Mouse (Mus musculus) forebrain, embryonic 10.5 days (tissue): Measurements from ENCODE around the gene Gorasp2. TPM values are rescaled to one million over a fixed set of nuclear protein-coding genes. Genes with fewer than 3 reads are reported as not detected.

Experiments
- DNase-seq: peaks from one replicate; pipeline ENCODE4 v3.0.0-alpha.2; 2017; ENCODE audit warnings: low spot score; ENCODE audit errors: extremely low spot score
- H3K27ac ChIP-seq: fragments of 300-500 bp; sonication (generic); 2 replicates; pipeline ENCODE4 v1.5.1; 2016; ENCODE audit warnings: mild to moderate bottlenecking
- H3K27me3 ChIP-seq: fragments of 300-500 bp; sonication (generic); 2 replicates; pipeline ENCODE4 v1.6.1; 2016; ENCODE audit warnings: mild to moderate bottlenecking; ENCODE audit not compliant: poor library complexity, severe bottlenecking
- H3K36me3 ChIP-seq: fragments of 300-500 bp; sonication (generic); replicated peaks from 2 replicates; pipeline ENCODE4 v1.6.1; 2016; ENCODE audit warnings: mild to moderate bottlenecking, moderate library complexity
- H3K4me1 ChIP-seq: fragments of 300-500 bp; sonication (generic); 2 replicates; pipeline ENCODE4 v1.6.1; 2016
- H3K4me3 ChIP-seq: fragments of 300-500 bp; sonication (generic); 2 replicates; pipeline ENCODE4 v1.5.1; 2016; ENCODE audit warnings: mild to moderate bottlenecking, moderate library complexity
- H3K9me3 ChIP-seq: fragments of 300-500 bp; sonication (generic); 2 replicates; pipeline ENCODE4 v1.6.1; 2016; ENCODE audit warnings: mild to moderate bottlenecking, moderate library complexity
- WGBS: fragments of 180-500 bp; shearing (Covaris S2); methylation state at CpG from one replicate; pipeline ENCODE4 v1.1.7; 2016; 5-methylcytosine and 5-hydroxymethylcytosine counted together
- polyA plus RNA-seq: library from polyadenylated mRNA; unstranded; fragments of >200 nt; fragmentation: Nextera tagmentation; extraction: Ambion mirVana; gene quantifications from 2 replicates; pipeline ENCODE4 v1.2.1, GENCODE M21; 2016

The Gorasp2 gene
- polyA plus RNA-seq, 1 experiment from 2014 or later, result 156 TPM

DNA sequence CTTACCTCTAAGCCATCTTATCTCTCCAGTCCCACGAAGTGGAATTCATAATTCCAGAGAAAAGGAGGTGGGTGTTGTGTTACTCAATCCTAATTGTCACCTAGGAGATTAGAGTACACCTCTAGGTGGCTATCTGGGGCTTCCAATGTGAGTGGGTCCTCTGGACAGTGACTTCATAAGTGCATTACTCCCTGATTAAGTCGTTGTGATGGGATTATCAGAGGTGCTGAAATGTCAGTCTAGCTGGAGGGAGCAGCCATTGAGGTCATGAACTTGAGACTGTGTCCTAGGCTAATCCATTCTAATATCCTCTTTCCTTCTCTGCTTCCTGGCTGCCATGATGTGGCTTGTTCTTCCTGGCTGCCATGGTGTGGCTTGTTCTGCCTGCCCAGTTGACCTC lies 8.5 kb downstream of the Gorasp2 start:
- Histone ChIP-seq H3K36me3 (peaks cover 17% of the 10 kb centered on the region), H3K27me3 (no peaks in the 10 kb centered on the region), H3K9me3 (no peaks in the 10 kb centered on the region), H3K27ac (no peak overlapping the region), H3K4me1 (0 out of 2 replicates have a peak, but pooled peaks cover 5% of the 10 kb centered on the region), H3K4me3 (no peak overlapping the region)
- DNase-seq, result no peak
- WGBS, result 80% methylated on average over 2 of the region's 2 CpGs

- Histone ChIP-seq H3K27me3 (no peaks in the 10 kb centered on the region), H3K36me3 (no peaks in the 10 kb centered on the region), H3K9me3 (no peaks in the 10 kb centered on the region), H3K27ac (no peak overlapping the region), H3K4me1 (0 out of 2 replicates have a peak, but pooled peaks cover 5% of the 10 kb centered on the region), H3K4me3 (no peak overlapping the region)
- 86% methylated on average over 2 of the region's 2 CpGs for WGBS
- DNase-seq, result no peak
Measured at GRCm38 (mm10) chr2:70672476-70672875, 11.1 kb downstream of the Gorasp2 start.

DNA sequence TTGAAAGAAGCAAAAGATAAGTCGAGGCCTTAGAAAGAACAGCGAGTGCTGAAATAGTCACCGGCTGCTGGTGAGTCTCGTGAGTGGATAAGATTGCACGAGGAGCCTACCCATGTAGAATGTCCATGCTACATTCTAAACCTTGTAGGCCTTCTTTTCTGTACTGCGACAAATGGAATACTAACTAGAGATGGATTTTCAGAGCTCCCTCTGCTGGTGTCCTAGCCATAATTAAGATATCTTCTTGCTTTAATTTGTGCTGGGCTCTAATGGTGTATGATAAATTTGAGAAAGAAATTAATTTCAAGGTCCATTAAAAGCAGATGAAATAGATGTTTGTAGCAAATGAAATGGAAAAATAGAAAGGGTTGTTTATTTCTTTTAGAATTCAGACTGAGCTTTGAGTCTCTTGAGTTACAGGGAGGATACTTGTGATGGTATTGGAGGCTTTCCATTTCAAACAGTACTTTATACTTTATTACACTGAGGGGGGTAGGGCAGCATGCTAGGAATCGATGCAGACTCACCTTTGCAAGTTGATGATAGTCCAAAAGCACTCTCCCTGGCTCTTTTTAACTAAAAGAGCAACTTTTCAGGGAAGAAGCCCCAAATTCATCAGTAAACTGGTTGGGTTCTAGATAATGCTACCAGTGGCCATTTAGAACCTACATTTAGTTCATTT lies 12.2 kb downstream of the Gorasp2 start:
- Histone ChIP-seq H3K27me3 (no peaks in the 10 kb centered on the region), H3K4me3 (no peak overlapping the region), H3K4me1 (0 out of 2 replicates have a peak, but pooled peaks cover 5% of the 10 kb centered on the region), H3K9me3 (no peaks in the 10 kb centered on the region), H3K36me3 (peaks cover 9% of the 10 kb centered on the region), H3K27ac (no peak overlapping the region)
- no peak for DNase-seq
- 90% methylated on average over 7 of the region's 7 CpGs for WGBS

GRCm38 (mm10) chr2:70682324-70682723 lies 20.9 kb downstream of the Gorasp2 start:
- Histone ChIP-seq H3K4me1 (no peaks in the 10 kb centered on the region), H3K4me3 (no peak overlapping the region), H3K9me3 (no peaks in the 10 kb centered on the region), H3K27me3 (no peaks in the 10 kb centered on the region), H3K27ac (no peak overlapping the region), H3K36me3 (peaks cover 96% of the 10 kb centered on the region)
- WGBS, result 96% methylated on average over 2 of the region's 2 CpGs
- no peak for DNase-seq

DNA sequence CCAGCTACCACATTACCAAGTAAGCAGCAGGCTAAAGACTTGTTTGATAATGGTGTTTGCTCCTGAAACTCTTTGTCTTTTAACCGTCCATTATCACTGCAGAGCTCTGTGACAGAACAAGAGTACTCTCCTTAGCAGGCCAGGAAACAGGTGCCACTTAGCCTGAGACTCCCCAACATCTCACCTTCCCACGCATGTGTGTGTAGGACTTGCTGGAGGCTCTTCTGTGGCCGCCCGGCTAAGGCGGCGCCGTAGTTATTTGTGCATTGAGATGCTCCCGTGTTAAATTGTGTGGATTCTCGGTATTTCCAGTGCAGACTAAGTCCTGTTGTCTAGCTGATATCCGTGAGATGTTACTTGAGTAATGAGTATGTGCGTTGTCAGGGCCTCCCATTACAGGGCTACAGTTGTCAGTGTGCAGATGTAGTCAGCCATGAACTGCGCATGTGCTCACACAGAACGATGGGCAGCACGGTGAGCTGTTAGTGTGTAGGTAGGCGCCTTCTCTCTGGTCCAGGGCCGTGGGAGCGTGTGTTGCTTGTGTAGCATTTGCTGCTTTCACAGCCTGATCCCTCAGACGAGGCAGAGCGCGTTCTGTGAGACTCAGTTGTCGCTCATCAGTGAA lies 27.2 kb downstream of the Gorasp2 start:
- Histone ChIP-seq H3K27me3 (no peaks in the 10 kb centered on the region), H3K4me3 (no peak overlapping the region), H3K36me3 (peaks cover 97% of the 10 kb centered on the region), H3K9me3 (no peaks in the 10 kb centered on the region), H3K4me1 (no peaks in the 10 kb centered on the region), H3K27ac (no peak overlapping the region)
- no peak for DNase-seq
- 95% methylated on average over 21 of the region's 21 CpGs for WGBS

GRCm38 (mm10) chr2:70690195-70690594 lies 28.8 kb downstream of the Gorasp2 start:
- no peak for DNase-seq
- Histone ChIP-seq H3K4me3 (no peak overlapping the region), H3K27me3 (no peaks in the 10 kb centered on the region), H3K36me3 (peaks cover 82% of the 10 kb centered on the region), H3K4me1 (no peaks in the 10 kb centered on the region), H3K9me3 (no peaks in the 10 kb centered on the region), H3K27ac (no peak overlapping the region)
- WGBS, result 89% methylated on average over 11 of the region's 11 CpGs

DNA sequence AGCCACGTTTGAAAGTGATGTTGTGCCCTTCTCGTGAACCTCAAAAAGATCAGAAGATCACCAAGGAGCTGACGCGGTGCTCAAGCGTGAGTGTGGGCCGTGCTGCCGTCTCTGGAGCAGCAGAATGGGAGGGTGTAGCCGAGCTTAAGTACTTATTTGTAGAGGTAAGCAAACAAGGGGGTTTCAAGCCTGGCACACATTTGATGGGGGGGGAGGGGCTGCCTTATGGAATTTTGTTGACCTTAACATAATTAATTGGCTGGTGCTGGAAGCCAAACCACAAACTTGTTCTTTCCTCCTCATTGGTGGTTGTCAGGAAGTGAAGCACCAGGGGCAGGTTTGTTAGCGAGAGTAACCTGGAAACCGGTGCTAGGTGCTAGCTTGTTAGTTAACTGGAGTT lies 34.3 kb downstream of the Gorasp2 start:
- no peaks in the 10 kb centered on the region for H3K27me3 ChIP-seq
- no peaks in the 10 kb centered on the region for H3K9me3 ChIP-seq
- no peak for DNase-seq
- no peaks in the 10 kb centered on the region for H3K4me1 ChIP-seq
- H3K36me3 ChIP-seq, result peaks cover 35% of the 10 kb centered on the region
- no peak overlapping the region for H3K4me3 ChIP-seq
- H3K27ac ChIP-seq, result no peak overlapping the region
- WGBS, result 90% methylated on average over 10 of the region's 10 CpGs

- H3K4me3 ChIP-seq, result no peak overlapping the region
- DNase-seq, result no peak
- WGBS, result 84% methylated on average over 3 of the region's 3 CpGs
- H3K4me1 ChIP-seq, result peaks cover 18% of the 10 kb centered on the region
- H3K9me3 ChIP-seq, result no peaks in the 10 kb centered on the region
- H3K27me3 ChIP-seq, result no peaks in the 10 kb centered on the region
- H3K36me3 ChIP-seq, result peaks cover 4% of the 10 kb centered on the region; the same call in 1 of the 2 replicates
- no peak overlapping the region for H3K27ac ChIP-seq
Measured at GRCm38 (mm10) chr2:70700851-70701250, 39.5 kb downstream of the Gorasp2 start.

GRCm38 (mm10) chr2:70701571-70701970 lies 40.2 kb downstream of the Gorasp2 start:
- H3K4me1 ChIP-seq, result peaks cover 18% of the 10 kb centered on the region
- no peak overlapping the region for H3K4me3 ChIP-seq
- no peaks in the 10 kb centered on the region for H3K27me3 ChIP-seq
- 74% methylated on average over 9 of the region's 9 CpGs for WGBS
- peaks cover under 1% of the 10 kb centered on the region; the same call in 1 of the 2 replicates for H3K36me3 ChIP-seq
- no peaks in the 10 kb centered on the region for H3K9me3 ChIP-seq
- no peak for DNase-seq
- no peak overlapping the region for H3K27ac ChIP-seq

DNA sequence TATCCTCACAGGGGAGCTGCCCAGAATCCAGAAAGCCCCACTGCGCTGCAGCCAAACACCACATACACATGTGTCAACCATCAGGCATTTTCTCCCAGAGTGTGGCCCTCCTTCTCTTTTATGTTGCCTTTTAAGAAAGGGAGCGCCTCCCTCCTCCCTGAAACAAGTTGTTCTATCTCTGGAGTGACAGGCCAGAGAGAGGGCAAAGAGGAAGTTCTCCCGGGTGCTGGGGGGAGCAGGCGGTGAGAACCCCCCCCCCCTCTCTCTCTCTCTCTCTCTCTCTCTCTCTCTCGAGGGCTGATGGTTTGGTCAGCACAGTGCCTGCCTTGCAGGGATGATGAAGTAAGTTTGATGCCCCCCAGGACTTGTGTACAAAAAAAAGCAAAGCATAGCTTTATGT lies 41.0 kb downstream of the Gorasp2 start:
- DNase-seq, result no peak
- WGBS, result 63% methylated on average over 5 of the region's 5 CpGs

DNA sequence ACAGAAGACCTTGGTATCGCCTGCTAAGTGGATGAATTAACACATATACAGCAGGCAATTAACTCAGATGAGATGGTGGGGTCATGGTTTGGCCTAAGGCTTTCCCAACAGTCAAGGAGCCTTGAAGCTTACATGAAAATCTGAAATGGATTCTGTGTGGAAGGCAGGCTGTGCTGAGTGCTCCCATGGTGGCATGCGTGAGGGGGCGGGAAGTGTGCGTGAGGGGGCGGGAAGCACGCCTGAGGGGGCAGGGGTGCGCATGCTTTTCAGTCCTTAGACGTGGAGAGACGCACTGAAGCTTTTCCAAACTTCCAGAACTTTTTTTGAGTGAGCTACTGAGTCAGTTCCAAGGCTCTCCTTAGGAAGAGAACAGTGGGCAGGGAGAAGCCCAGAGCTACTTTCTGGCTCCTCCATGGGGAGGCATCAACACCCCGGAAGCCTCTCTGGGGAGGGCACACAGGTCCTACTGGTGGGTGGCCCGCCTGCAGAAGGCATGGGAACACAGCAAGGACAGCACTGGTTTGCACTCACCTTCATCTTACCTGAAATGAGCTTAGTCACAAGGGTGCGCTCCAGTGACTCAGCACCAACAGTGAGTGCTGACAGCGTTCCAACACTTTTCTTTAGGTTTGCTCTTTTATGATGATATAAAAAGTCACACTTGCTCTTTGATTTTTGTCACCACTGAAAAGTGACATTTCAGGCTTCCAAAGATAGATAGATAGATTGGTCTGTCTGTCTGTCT lies 47.8 kb downstream of the Gorasp2 start:
- no peak overlapping the region for H3K4me3 ChIP-seq
- H3K36me3 ChIP-seq, result peaks cover 50% of the 10 kb centered on the region
- no peaks in the 10 kb centered on the region for H3K27me3 ChIP-seq
- 84% methylated on average over 13 of the region's 13 CpGs for WGBS
- no peaks in the 10 kb centered on the region for H3K9me3 ChIP-seq
- H3K4me1 ChIP-seq, result peaks cover 11% of the 10 kb centered on the region
- no peak for DNase-seq
- H3K27ac ChIP-seq, result no peak overlapping the region

More for the DNA sequence above, 41.0 kb downstream of the Gorasp2 start:
- Histone ChIP-seq H3K9me3 (no peaks in the 10 kb centered on the region), H3K4me3 (no peak overlapping the region), H3K4me1 (peaks cover 18% of the 10 kb centered on the region), H3K27ac (no peak overlapping the region), H3K36me3 (no peaks in the 10 kb centered on the region; the same call in 1 of the 2 replicates), H3K27me3 (no peaks in the 10 kb centered on the region)

DNA sequence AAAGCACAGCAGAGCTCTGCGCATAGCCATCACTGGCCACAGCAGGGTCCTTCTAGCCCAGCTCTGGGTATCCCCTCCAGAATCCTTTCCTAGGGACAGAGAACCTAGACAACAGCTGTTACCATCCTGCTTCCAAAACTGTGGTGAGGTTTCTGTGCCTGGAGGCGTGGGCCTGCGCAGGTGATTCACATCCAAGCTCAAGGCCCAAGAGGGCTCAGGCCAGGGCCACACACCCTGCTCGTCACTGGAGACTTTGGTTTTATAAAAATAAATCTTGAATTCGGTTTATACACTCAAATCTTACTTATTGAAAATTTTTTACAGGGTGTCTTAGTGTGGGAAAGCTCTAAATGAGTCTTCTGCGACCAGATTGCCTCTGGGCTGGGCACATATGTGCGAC lies 48.9 kb downstream of the Gorasp2 start:
- peaks cover 61% of the 10 kb centered on the region for H3K36me3 ChIP-seq

GRCm38 (mm10) chr2:70710878-70711277 lies 49.5 kb downstream of the Gorasp2 start:
- Histone ChIP-seq H3K4me1 (no peaks in the 10 kb centered on the region), H3K27me3 (no peaks in the 10 kb centered on the region), H3K27ac (no peak overlapping the region), H3K9me3 (no peaks in the 10 kb centered on the region), H3K36me3 (peaks cover 67% of the 10 kb centered on the region), H3K4me3 (no peak overlapping the region)
- DNase-seq, result no peak
- WGBS, result 95% methylated on average over 4 of the region's 4 CpGs

More for the DNA sequence above, 48.9 kb downstream of the Gorasp2 start:
- H3K27ac ChIP-seq, result no peak overlapping the region
- H3K4me1 ChIP-seq, result peaks cover 2% of the 10 kb centered on the region
- no peak for DNase-seq
- WGBS, result 95% methylated on average over 7 of the region's 7 CpGs
- no peak overlapping the region for H3K4me3 ChIP-seq
- no peaks in the 10 kb centered on the region for H3K9me3 ChIP-seq
- no peaks in the 10 kb centered on the region for H3K27me3 ChIP-seq
